Mouse (Mus musculus) limb, embryonic 11.5 days (tissue): ENCODE results near the gene Anapc11. TPM values are rescaled to one million over a fixed set of nuclear protein-coding genes. Genes with fewer than 3 reads are reported as not detected.

ENCODE experiments used
- ATAC-seq: fragments of 200-750 bp; cut with Nextera tagmentation; 2 replicates; pipeline ENCODE4 v1.8.0; 2017; ENCODE audit warnings: low read depth; ENCODE audit not compliant: insufficient number of reproducible peaks, low FRiP score, low TSS enrichment
- DNase-seq: peaks from one replicate; pipeline ENCODE4 v3.0.0-alpha.2; 2015; ENCODE audit warnings: low spot score
- H3K27ac ChIP-seq: fragments of 300-500 bp; sonication (generic); replicated peaks from 2 replicates; pipeline ENCODE4 v1.5.1; 2014; ENCODE audit warnings: low read depth, mild to moderate bottlenecking, low read length
- H3K27me3 ChIP-seq: fragments of 300-500 bp; sonication (generic); 2 replicates; pipeline ENCODE4 v1.6.1; 2014; ENCODE audit warnings: mild to moderate bottlenecking, low read length, mixed read lengths; ENCODE audit not compliant: control insufficient read depth, insufficient read depth
- H3K36me3 ChIP-seq: fragments of 300-500 bp; sonication (generic); 2 replicates; pipeline ENCODE4 v1.6.1; 2014; ENCODE audit warnings: mild to moderate bottlenecking, low read length, moderate library complexity, mixed read lengths; ENCODE audit not compliant: control insufficient read depth, insufficient read depth
- H3K4me1 ChIP-seq: fragments of 300-500 bp; sonication (generic); 2 replicates; pipeline ENCODE4 v1.6.1; 2014; ENCODE audit warnings: low read length, mixed read lengths; ENCODE audit not compliant: control insufficient read depth, insufficient read depth
- H3K4me2 ChIP-seq: fragments of 300-500 bp; sonication (generic); 2 replicates; pipeline ENCODE4 v1.6.1; 2014; ENCODE audit warnings: low read depth, mild to moderate bottlenecking, moderate library complexity; ENCODE audit not compliant: severe bottlenecking
- H3K4me3 ChIP-seq: fragments of 300-500 bp; sonication (generic); 2 replicates; pipeline ENCODE4 v1.5.1; 2014; ENCODE audit warnings: low read depth, low read length
- H3K9ac ChIP-seq: fragments of 300-500 bp; sonication (generic); 2 replicates; pipeline ENCODE4 v1.6.1; 2014; ENCODE audit warnings: mild to moderate bottlenecking, low read length
- H3K9me3 ChIP-seq: fragments of 300-500 bp; sonication (generic); 2 replicates; pipeline ENCODE4 v1.6.1; 2016; ENCODE audit warnings: low read length; ENCODE audit not compliant: control insufficient read depth
- WGBS: fragments of 180-500 bp; shearing (Covaris S2); extraction: QIAGEN DNeasy Blood & Tissue Kit; methylation state at CpG from one replicate; pipeline ENCODE4 v1.1.7; 2014; 5-methylcytosine and 5-hydroxymethylcytosine counted together
- polyA plus RNA-seq: library from polyadenylated mRNA; unstranded; fragments of >200 nt; fragmentation: Nextera tagmentation; extraction: Ambion mirVana; gene quantifications from 2 replicates; pipeline ENCODE4 v1.2.1, GENCODE M21; 2014

The Anapc11 gene
- polyA plus RNA-seq, 1 experiment from 2014 or later = 223 TPM

DNA sequence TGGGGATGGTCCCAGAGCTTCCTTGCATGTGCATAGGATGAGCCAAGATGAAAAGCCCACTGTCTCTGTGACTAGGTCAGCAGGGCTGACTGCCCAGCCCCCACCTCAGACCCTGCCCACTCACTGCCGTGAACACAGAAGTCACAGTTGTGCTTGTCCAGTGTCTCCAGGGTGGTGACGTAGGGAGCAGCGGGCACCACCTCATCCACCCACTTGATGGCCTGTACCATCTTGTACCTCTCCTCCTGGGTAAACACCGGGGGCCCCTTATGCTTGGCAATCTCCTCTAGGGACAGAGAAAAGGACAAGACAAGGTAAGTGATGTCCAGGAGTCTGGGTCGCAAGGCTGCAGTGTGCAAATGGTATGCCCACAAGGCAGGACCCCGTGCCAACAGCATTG lies 16.9 kb downstream of the Anapc11 start:
- WGBS = 97% methylated on average over 6 of the region's 6 CpGs
- H3K4me1 ChIP-seq = peaks cover 11% of the 10 kb centered on the region
- H3K36me3 ChIP-seq = peaks cover 11% of the 10 kb centered on the region
- no peak overlapping the region for H3K4me2 ChIP-seq
- no peaks in the 10 kb centered on the region for H3K27me3 ChIP-seq
- no peak overlapping the region for H3K27ac ChIP-seq
- no peak overlapping the region for H3K9ac ChIP-seq
- ATAC-seq (no peak), DNase-seq (no peak)
- H3K4me3 ChIP-seq = no peak overlapping the region
- no peaks in the 10 kb centered on the region for H3K9me3 ChIP-seq

DNA sequence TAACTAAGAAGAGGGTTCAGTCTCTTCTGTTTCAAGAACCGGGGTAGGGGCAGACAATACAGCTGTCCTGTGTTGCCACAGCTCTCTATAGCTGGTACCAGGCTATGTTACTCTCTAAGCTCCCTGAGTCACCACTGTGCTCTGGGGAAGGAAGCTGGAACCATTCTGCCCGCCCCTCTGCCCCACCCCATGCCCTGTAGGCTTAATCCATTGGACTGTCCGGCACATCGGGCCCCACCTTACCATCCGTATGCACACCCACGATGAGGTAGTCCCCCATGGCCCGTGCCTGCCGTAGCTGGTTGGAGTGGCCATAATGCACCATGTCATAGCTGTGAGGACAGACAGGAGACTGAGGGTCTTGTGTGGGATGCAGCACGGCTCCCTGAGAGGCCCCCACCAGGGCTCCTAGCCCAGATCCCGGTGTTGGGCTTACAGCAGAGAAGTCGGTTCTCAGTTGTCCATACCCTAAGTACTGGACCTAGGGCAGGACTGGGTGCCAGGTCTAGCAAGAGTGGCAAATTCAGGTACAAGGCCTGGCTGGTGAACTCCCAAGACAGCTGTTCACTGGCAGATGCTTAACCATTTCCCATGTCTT lies 17.5 kb downstream of the Anapc11 start:
- H3K9ac ChIP-seq = no peak overlapping the region
- peaks cover 16% of the 10 kb centered on the region for H3K36me3 ChIP-seq
- no peak overlapping the region for H3K4me2 ChIP-seq
- DNase-seq (no peak), ATAC-seq (no peak)
- peaks cover 11% of the 10 kb centered on the region for H3K4me1 ChIP-seq
- no peak overlapping the region for H3K4me3 ChIP-seq
- no peaks in the 10 kb centered on the region for H3K27me3 ChIP-seq
- no peaks in the 10 kb centered on the region for H3K9me3 ChIP-seq
- no peak overlapping the region for H3K27ac ChIP-seq
- 90% methylated on average over 11 of the region's 11 CpGs for WGBS

DNA sequence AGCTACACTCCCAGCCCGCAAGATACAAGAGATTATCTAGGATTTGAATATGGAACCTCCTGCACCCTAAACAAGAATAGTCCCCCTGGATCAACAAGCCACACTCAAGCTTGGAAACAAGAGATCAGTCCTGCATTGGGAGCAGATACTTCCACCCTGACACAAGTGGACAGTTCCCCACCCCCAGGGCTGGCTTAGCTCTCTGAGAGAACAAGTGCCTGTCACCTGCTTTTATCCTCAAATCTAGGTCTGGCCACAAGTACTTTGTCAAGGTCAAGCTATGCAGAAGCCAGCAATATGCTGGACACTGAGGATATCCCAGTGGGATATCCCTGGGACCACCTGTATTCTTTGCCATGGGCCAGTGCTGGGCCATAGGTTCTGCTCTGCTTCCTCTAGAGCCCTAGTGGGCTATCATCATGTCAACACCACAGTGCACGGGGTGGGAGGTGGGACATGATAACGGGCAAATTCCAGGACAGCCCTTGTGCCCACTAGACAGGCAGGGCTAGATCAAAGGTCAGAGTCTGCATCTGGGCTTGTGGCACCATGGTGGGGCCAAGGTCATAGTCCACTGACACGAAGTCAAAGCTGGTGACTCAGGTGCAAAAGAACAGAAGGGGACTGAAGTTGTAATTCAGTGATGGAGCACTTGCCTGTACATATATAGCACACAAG lies 18.5 kb downstream of the Anapc11 start:
- DNase-seq (no peak), ATAC-seq (no peak)
- Histone ChIP-seq H3K4me3 (peak overlapping the region; percentile 72), H3K4me2 (peak overlapping the region; percentile 84), H3K4me1 (peaks cover 11% of the 10 kb centered on the region), H3K36me3 (peaks cover 19% of the 10 kb centered on the region), H3K27ac (no peak overlapping the region), H3K9ac (peak overlapping the region; percentile 76), H3K9me3 (no peaks in the 10 kb centered on the region), H3K27me3 (no peaks in the 10 kb centered on the region)
- 52% methylated on average over 4 of the region's 4 CpGs for WGBS

DNA sequence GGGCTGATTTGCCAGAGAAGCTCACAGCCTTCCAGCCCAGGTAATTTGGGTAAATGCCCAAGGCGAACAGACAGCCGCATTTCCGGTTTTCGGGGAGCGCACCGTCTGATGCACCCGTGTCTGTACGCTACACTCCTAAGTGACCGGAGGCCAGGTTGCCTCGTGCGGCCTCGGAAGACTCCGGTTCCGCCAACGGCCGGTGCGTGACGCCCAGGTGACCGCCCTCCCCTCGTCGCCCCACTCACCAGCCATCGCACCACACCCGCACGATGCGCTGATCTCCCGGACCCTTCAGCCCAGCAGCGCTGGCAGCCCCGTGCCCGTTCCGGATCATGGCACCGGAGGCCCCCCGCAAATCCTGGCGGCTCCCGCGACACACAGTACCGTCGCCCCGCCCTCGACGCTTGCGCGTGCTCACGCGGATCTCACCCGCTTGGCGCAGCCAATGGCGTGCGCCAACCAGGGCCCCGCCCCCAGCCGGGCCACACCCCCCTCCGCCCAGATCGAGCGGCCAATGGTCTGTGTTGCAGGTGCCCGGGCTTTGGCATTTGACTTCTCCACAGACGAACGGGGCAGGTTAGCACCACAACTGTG lies 19.4 kb downstream of the Anapc11 start, which contains the start of gene Pcyt2:
Gene Pcyt2, minus strand, starts transcription at position 418 of the 594 bp plus-strand sequence.
- under 1% methylated on average over 55 of the region's 56 CpGs for WGBS

GRCm38 (mm10) chr11:120618619-120619535 lies 20.7 kb downstream of the Anapc11 start:
- no peak; the same call in 1 of the 2 replicates for ATAC-seq
- Histone ChIP-seq H3K9me3 (no peaks in the 10 kb centered on the region), H3K4me1 (peaks cover 11% of the 10 kb centered on the region), H3K27me3 (no peaks in the 10 kb centered on the region), H3K27ac (no peak overlapping the region), H3K9ac (no peak overlapping the region), H3K36me3 (peaks cover 18% of the 10 kb centered on the region), H3K4me3 (peak overlapping the region; percentile 72; the same call in 1 of the 2 replicates), H3K4me2 (no peak overlapping the region)
- DNase-seq = no peak
- 95% methylated on average over 25 of the region's 25 CpGs for WGBS

More for the DNA sequence above, 19.4 kb downstream of the Anapc11 start, which contains the start of gene Pcyt2:
- peak within 1 kb of the TSS; percentile 84 for H3K4me2 ChIP-seq
- H3K4me3 ChIP-seq = peak within 1 kb of the TSS; percentile 72
- no peaks in the 10 kb centered on the region for H3K27me3 ChIP-seq
- peak within 1 kb of the TSS; percentile 76 for H3K9ac ChIP-seq
- ATAC-seq (peak; percentile 90), DNase-seq (peak; percentile 92)
- H3K36me3 ChIP-seq = peaks cover 20% of the 10 kb centered on the region
- H3K9me3 ChIP-seq = no peaks in the 10 kb centered on the region
- H3K4me1 ChIP-seq = peaks cover 11% of the 10 kb centered on the region
- no peak within 1 kb of the TSS for H3K27ac ChIP-seq

DNA sequence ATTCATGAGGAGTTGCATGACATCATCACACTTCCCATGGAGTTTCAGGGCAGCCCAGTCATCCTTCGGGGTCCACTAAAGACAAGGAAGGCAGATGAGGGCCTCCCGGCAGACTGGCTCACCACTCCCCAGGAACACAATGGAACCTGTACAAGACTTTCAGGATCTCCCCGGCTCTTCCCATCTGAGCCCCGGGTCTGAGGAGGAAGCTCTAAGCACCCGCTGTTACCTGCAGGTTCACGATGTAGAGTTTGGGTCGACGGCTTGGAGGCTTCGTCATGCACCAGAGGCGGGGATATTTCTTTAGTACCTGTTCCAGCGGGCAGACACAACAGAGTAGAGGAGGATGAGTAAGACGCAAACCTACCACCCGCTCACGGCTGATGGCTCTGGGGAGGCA lies 22.0 kb downstream of the Anapc11 start:
- WGBS = 92% methylated on average over 14 of the region's 14 CpGs
- Histone ChIP-seq H3K4me1 (peaks cover 13% of the 10 kb centered on the region), H3K4me3 (no peak overlapping the region)

GRCm38 (mm10) chr11:120622805-120623204 lies 24.6 kb downstream of the Anapc11 start:
- Histone ChIP-seq H3K4me3 (no peak overlapping the region), H3K27ac (no peak overlapping the region), H3K9ac (no peak overlapping the region), H3K36me3 (peaks cover 12% of the 10 kb centered on the region), H3K4me1 (peaks cover 11% of the 10 kb centered on the region), H3K9me3 (no peaks in the 10 kb centered on the region), H3K4me2 (no peak overlapping the region), H3K27me3 (no peaks in the 10 kb centered on the region)
- ATAC-seq (no peak), DNase-seq (no peak)
- 90% methylated on average over 6 of the region's 6 CpGs for WGBS

More for the DNA sequence above, 22.0 kb downstream of the Anapc11 start:
- H3K27ac ChIP-seq = no peak overlapping the region
- DNase-seq (no peak), ATAC-seq (no peak)
- peaks cover 14% of the 10 kb centered on the region for H3K36me3 ChIP-seq
- H3K27me3 ChIP-seq = no peaks in the 10 kb centered on the region
- H3K4me2 ChIP-seq = no peak overlapping the region
- no peak overlapping the region for H3K9ac ChIP-seq
- no peaks in the 10 kb centered on the region for H3K9me3 ChIP-seq
